In the genomic region with DNA sequence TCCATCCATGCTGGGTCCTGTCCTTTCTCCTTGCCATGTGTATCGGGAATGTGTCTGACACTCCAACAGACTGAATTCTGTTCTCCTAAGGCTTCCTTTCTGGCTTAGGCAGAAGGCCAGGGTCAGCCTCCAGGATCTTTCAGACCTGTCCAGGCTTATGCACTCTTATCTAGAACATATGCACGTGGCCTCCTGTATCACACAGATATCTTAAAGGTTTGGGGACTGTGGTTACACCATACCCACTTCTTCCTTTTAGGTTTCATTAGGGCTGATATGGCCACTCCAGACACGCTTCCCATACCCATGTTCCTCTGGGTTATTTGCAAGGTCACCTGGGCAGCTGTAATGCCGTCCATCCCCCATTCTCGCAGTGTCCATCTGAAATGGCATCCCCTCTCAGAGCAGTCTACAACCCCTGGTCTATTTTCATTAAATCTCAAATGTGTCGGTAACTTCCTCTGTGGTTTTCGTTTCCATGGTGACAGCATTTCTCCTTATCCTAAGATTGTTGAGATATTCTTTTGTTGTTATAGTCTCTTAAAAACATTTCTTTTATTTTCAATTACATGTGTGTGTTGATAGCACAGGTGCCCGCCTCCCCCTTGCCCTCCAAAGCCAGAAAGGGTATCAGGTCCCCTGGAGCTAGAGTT, we compare ENCODE assay signal across 25 mouse cellular contexts.
DNase-seq lines count a peak whose midpoint lies in the region; ATAC-seq and TF ChIP-seq lines count a peak whose summit lies in the region.
"Had no signal": no experiment of that assay in that cellular context is flagged by ENCODE, and none has a peak within 500 bp of the region (broad histone marks: within the 10 kb centered on the region; RNA-seq: fewer than 3 reads in every experiment).

No protein-coding gene starts in this region.

- no peak for TF ChIP-seq RAD21 in MEL (IDR thresholded peaks at IDR 0.05; ENCODE audit: low read depth, low read length)

- peak; percentile 90 to 93 for TF ChIP-seq EP300 in MEL (IDR thresholded peaks at IDR 0.05; ENCODE audit: low read depth in 1 of 2, low read length in 2 of 2)

- no peak for ATAC-seq in kidney, postnatal 0 days (replicated peaks; ENCODE audit: low FRiP score, low read depth)
- no peak for ATAC-seq in kidney, embryonic 15.5 days (replicated peaks; ENCODE audit: low FRiP score)
- peak; percentile 66 to 68 for ATAC-seq in hematopoietic stem cell, adult 5-6 weeks (replicated peaks in 1 of 2; ENCODE audit: insufficient read depth in 1 of 2, low FRiP score in 2 of 2, low TSS enrichment in 1 of 2, low read depth in 1 of 2, poor library complexity in 2 of 2, severe bottlenecking in 2 of 2)
- peak; percentile 70 for ATAC-seq in megakaryocyte, adult 5-6 weeks (ENCODE audit: poor library complexity, severe bottlenecking)
- ATAC-seq: forebrain, postnatal 0 days; intestine, embryonic 15.5 days had no signal

- no peak for TF ChIP-seq CTCF in kidney, postnatal 0 days (IDR thresholded peaks at IDR 0.05; ENCODE audit: low read depth)
- no peak for TF ChIP-seq CTCF in MEL (IDR thresholded peaks at IDR 0.05 in 2 of 3, conservative IDR thresholded peaks at IDR 0.05 in 1 of 3; ENCODE audit: control insufficient read depth in 1 of 3, insufficient read depth in 1 of 3, low read depth in 2 of 3, low read length in 3 of 3, poor library complexity in 1 of 3, severe bottlenecking in 1 of 3)

- peaks cover 30% of the 10 kb centered on the region; the same call in 1 of the 2 replicates for H3K36me3 ChIP-seq in kidney, postnatal 0 days (ENCODE audit: insufficient read depth, low read length)
- H3K36me3 ChIP-seq in kidney, embryonic 15.5 days, result peaks cover 57% of the 10 kb centered on the region
- peaks cover 9 to 29% of the 10 kb centered on the region in 2 experiments for H3K36me3 ChIP-seq in MEL (ENCODE audit: control insufficient read depth in 1 of 2, insufficient read depth in 2 of 2, low read length in 2 of 2)

- WGBS in kidney, postnatal 0 days, result 79% methylated on average over 8 of the region's 8 CpGs
- 83% methylated on average over 8 of the region's 8 CpGs for WGBS in kidney, embryonic 15.5 days

- no peak overlapping the region for H3K27ac ChIP-seq in kidney, postnatal 0 days
- no peak overlapping the region for H3K27ac ChIP-seq in kidney, embryonic 15.5 days
- H3K27ac ChIP-seq in MEL (ENCODE audit: control insufficient read depth, low read depth, low read length), result peak overlapping the region; percentile 44
- H3K27ac ChIP-seq: embryonic facial prominence, embryonic 10.5 days; heart, embryonic 15.5 days; hindbrain, embryonic 14.5 days; intestine, embryonic 15.5 days; limb, embryonic 13.5 days; midbrain, embryonic 10.5 days had no signal

- H3K4me2 ChIP-seq in kidney, postnatal 0 days (ENCODE audit: low read length), result no peak overlapping the region
- no peak overlapping the region for H3K4me2 ChIP-seq in kidney, embryonic 15.5 days
- H3K4me2 ChIP-seq: heart, embryonic 15.5 days; hindbrain, embryonic 14.5 days; intestine, embryonic 15.5 days; limb, embryonic 13.5 days; lung, embryonic 14.5 days had no signal

- DNase-seq in kidney, postnatal 0 days (ENCODE audit: low spot score), result peak; percentile 27
- DNase-seq in MEL (ENCODE audit: low read depth, low spot score) (peak; percentile 74), adipocyte (ENCODE audit: low spot score) (no peak)
- no peak for DNase-seq in spleen, postnatal 36 days (ENCODE audit: low spot score in 2 of 2)
- no peak for DNase-seq in ovary, postnatal 10 days (ENCODE audit: low spot score)
- DNase-seq: adrenal gland, postnatal 25 days; cerebellum, adult 9-10 months; forebrain, postnatal 0 days; gastrocnemius, postnatal 25 days; heart, postnatal 36 days; kidney, adult 8-10 months; kidney, postnatal 4 days; layer of hippocampus, adult 9-11 months; lung, embryonic 14.5 days; right cerebral cortex, postnatal 25 days; thymus, postnatal 36 days had no signal

- no peaks in the 10 kb centered on the region for H3K4me1 ChIP-seq in kidney, postnatal 0 days (replicated peaks; ENCODE audit: insufficient read depth, low read length)
- H3K4me1 ChIP-seq in kidney, embryonic 15.5 days, result 0 out of 2 replicates have a peak, but pooled peaks cover 7% of the 10 kb centered on the region
- H3K4me1 ChIP-seq in MEL (ENCODE audit: control insufficient read depth in 1 of 2, insufficient read depth in 2 of 2, low read length in 2 of 2), result peaks cover 16 to 22% of the 10 kb centered on the region in 2 experiments
- H3K4me1 ChIP-seq: embryonic facial prominence, embryonic 10.5 days; intestine, embryonic 15.5 days; midbrain, embryonic 10.5 days had no signal

- H3K9me3 ChIP-seq in kidney, postnatal 0 days (replicated peaks; ENCODE audit: low read length), result no peaks in the 10 kb centered on the region
- no peaks in the 10 kb centered on the region for H3K9me3 ChIP-seq in kidney, embryonic 15.5 days (replicated peaks)
- H3K9me3 ChIP-seq in MEL (replicated peaks; ENCODE audit: insufficient read depth, low read length), result no peaks in the 10 kb centered on the region
- H3K9me3 ChIP-seq: embryonic facial prominence, embryonic 10.5 days; heart, embryonic 15.5 days; intestine, embryonic 15.5 days; midbrain, embryonic 10.5 days had no signal

- no peaks in the 10 kb centered on the region for H3K79me2 ChIP-seq in MEL (ENCODE audit: control insufficient read depth, insufficient read depth, low read length, poor library complexity)

- TF ChIP-seq POLR2A in MEL (IDR thresholded peaks at IDR 0.05; ENCODE audit: control insufficient read depth in 1 of 2, insufficient read depth in 1 of 2, low read depth in 1 of 2, low read length in 2 of 2, poor library complexity in 1 of 2), result no peak

- H3K9ac ChIP-seq in kidney, postnatal 0 days (ENCODE audit: low read depth, low read length), result no peak overlapping the region
- H3K9ac ChIP-seq in kidney, embryonic 15.5 days, result no peak overlapping the region
- no peak overlapping the region for H3K9ac ChIP-seq in MEL (ENCODE audit: control insufficient read depth, low read depth, low read length, poor library complexity, severe bottlenecking)
- H3K9ac ChIP-seq: forebrain, postnatal 0 days; heart, embryonic 15.5 days; hindbrain, embryonic 14.5 days; intestine, embryonic 15.5 days; limb, embryonic 13.5 days; lung, embryonic 14.5 days had no signal

- no peak overlapping the region for H3K4me3 ChIP-seq in kidney, postnatal 0 days (replicated peaks; ENCODE audit: low read depth, low read length)
- H3K4me3 ChIP-seq in kidney, embryonic 15.5 days (replicated peaks), result no peak overlapping the region
- H3K4me3 ChIP-seq in MEL (ENCODE audit: control insufficient read depth in 1 of 2, insufficient read depth in 1 of 2, low read depth in 2 of 2, low read length in 2 of 2), result no peak overlapping the region
- H3K4me3 ChIP-seq: embryonic facial prominence, embryonic 10.5 days; heart, embryonic 15.5 days; intestine, embryonic 15.5 days; limb, embryonic 13.5 days; midbrain, embryonic 10.5 days had no signal

- H3K27me3 ChIP-seq in kidney, postnatal 0 days (ENCODE audit: insufficient read depth, low read length), result no peaks in the 10 kb centered on the region
- no peaks in the 10 kb centered on the region for H3K27me3 ChIP-seq in kidney, embryonic 15.5 days
- no peaks in the 10 kb centered on the region for H3K27me3 ChIP-seq in MEL (ENCODE audit: control insufficient read depth in 1 of 2, insufficient read depth in 2 of 2, low read length in 2 of 2)
- H3K27me3 ChIP-seq: heart, embryonic 15.5 days; intestine, embryonic 15.5 days; limb, embryonic 13.5 days had no signal

TF ChIP-seq in MEL, 35 proteins besides CTCF, POLR2A, EP300 and RAD21 (continues in another document):
- TF ChIP-seq TBP (IDR thresholded peaks at IDR 0.05; ENCODE audit: low read depth, low read length) (no peak), POLR2AphosphoS2 (IDR thresholded peaks at IDR 0.05; ENCODE audit: low read length) (no peak), MAX (IDR thresholded peaks at IDR 0.05; ENCODE audit: low read length) (peak; percentile 89), USF2 (IDR thresholded peaks at IDR 0.05; ENCODE audit: borderline replicate concordance in 1 of 2, insufficient read depth in 1 of 2, low read depth in 1 of 2, low read length in 2 of 2) (0 out of 4 replicates have a peak, but pooled peaks of 1 of the 2 experiments have one; percentile 24), MYC (IDR thresholded peaks at IDR 0.05; ENCODE audit: low read depth, low read length) (peak; percentile 90), JUND (IDR thresholded peaks at IDR 0.05; ENCODE audit: low read depth, low read length) (no peak), GABPA (IDR thresholded peaks at IDR 0.05; ENCODE audit: low read depth, low read length) (no peak), NRF1 (IDR thresholded peaks at IDR 0.05; ENCODE audit: insufficient read depth, low read depth, low read length, poor library complexity, severe bottlenecking) (no peak), CHD2 (IDR thresholded peaks at IDR 0.05; ENCODE audit: low read length) (no peak), USF1 (IDR thresholded peaks at IDR 0.05; ENCODE audit: low read depth, low read length) (peak; percentile 82), ZC3H11A (IDR thresholded peaks at IDR 0.05; ENCODE audit: low read depth, low read length) (no peak), KAT2A (conservative IDR thresholded peaks at IDR 0.05; ENCODE audit: low read depth, low read length) (no peak), MYB (IDR thresholded peaks at IDR 0.05; ENCODE audit: low read depth, low read length) (no peak), ZMIZ1 (IDR thresholded peaks at IDR 0.05; ENCODE audit: low read depth, low read length) (no peak), ZNF384 (IDR thresholded peaks at IDR 0.05; ENCODE audit: low read depth, low read length) (no peak), TAL1 (IDR thresholded peaks at IDR 0.05; ENCODE audit: low read length) (peak; percentile 90), BHLHE40 (IDR thresholded peaks at IDR 0.05; ENCODE audit: borderline replicate concordance, low read depth, low read length) (peak; percentile 97), UBTF (IDR thresholded peaks at IDR 0.05; ENCODE audit: borderline replicate concordance, insufficient read depth, low read depth, low read length) (no peak), ZKSCAN1 (IDR thresholded peaks at IDR 0.05; ENCODE audit: low read depth, low read length) (no peak), ELF1 (IDR thresholded peaks at IDR 0.05; ENCODE audit: low read depth, low read length) (no peak), TCF12 (IDR thresholded peaks at IDR 0.05; ENCODE audit: low read depth, low read length) (peak; percentile 93), HCFC1 (IDR thresholded peaks at IDR 0.05; ENCODE audit: low read depth, low read length) (no peak), ETS1 (IDR thresholded peaks at IDR 0.05; ENCODE audit: low read depth, low read length) (peak; percentile 82), E2F4 (IDR thresholded peaks at IDR 0.05; ENCODE audit: borderline replicate concordance, low read depth, low read length) (no peak), POLR2AphosphoS5 (IDR thresholded peaks at IDR 0.05; ENCODE audit: borderline replicate concordance, low read depth, low read length) (no peak), MAFK (IDR thresholded peaks at IDR 0.05; ENCODE audit: borderline replicate concordance, low read depth, low read length) (no peak; the same call in 1 of the 2 replicates)

Comparison
In these comparisons a context has a peak if more than half of its experiments do, and no peak if none do; other contexts are left out.
1. ATAC-seq: peak in hematopoietic stem cell, adult 5-6 weeks (2 of 2) and megakaryocyte, adult 5-6 weeks (single experiment); none in kidney, postnatal 0 days (single experiment) and kidney, embryonic 15.5 days (single experiment).
2. DNase-seq: peak in kidney, postnatal 0 days (single experiment) and MEL (single experiment); none in spleen, postnatal 36 days (0 of 2), ovary, postnatal 10 days (single experiment) and adipocyte (single experiment).